Mouse (Mus musculus) C2C12 (cell line): ENCODE data around the gene Mrps10.

ENCODE experiments used
- CTCF ChIP-seq: IDR thresholded peaks from one replicate; pipeline ENCODE4 v1.5.1; 2011; ENCODE audit not compliant: control insufficient read depth, insufficient read depth, insufficient read length
- MAX ChIP-seq: IDR thresholded peaks from one replicate; pipeline ENCODE4 v1.6.1; 2011; ENCODE audit warnings: mild to moderate bottlenecking, control low read depth
- MYOD1 ChIP-seq: IDR thresholded peaks from one replicate; pipeline ENCODE4 v1.6.1; 2011; ENCODE audit warnings: low read depth; ENCODE audit not compliant: control insufficient read depth, insufficient read length
- MYOG ChIP-seq: IDR thresholded peaks from one replicate; pipeline ENCODE4 v1.6.1; 2011; ENCODE audit not compliant: control insufficient read depth, insufficient read length; ENCODE audit errors: extremely low read depth
- USF1 ChIP-seq: IDR thresholded peaks from one replicate; pipeline ENCODE4 v1.6.1; 2011; ENCODE audit warnings: low read depth, mild to moderate bottlenecking, control low read depth, moderate library complexity

- TF ChIP-seq CTCF (no peak), MAX (no peak), USF1 (no peak), MYOD1 (no peak), MYOG (no peak)
Measured at GRCm38 (mm10) chr17:47373991-47374390, 5.3 kb downstream of the Mrps10 start.
